Mouse (Mus musculus) c-Kit-positive CD71-positive TER-119-positive erythroid progenitor cells, embryonic 14.5 days (primary cell): ENCODE results near the gene Atg14.
A peak's percentile ranks its signal among the peaks of the same experiment; 100 is the strongest.
"Not testable (repeated sequence)": the region's sequence is repeated elsewhere in the genome, so short reads cannot be mapped to it uniquely, and the experiment has no call there.

Source experiments
- DNase-seq: peaks from one replicate; pipeline ENCODE4 v3.0.0-alpha.2; 2013; ENCODE audit warnings: low spot score

The Atg14 gene

GRCm38 (mm10) chr14:47542283-47542682 is 28.2 kb downstream of the Atg14 start:
- no peak for DNase-seq

- no peak for DNase-seq
Measured at GRCm38 (mm10) chr14:47541325-47541948, 29.0 kb downstream of the Atg14 start.

GRCm38 (mm10) chr14:47535096-47535495 is 35.4 kb downstream of the Atg14 start:
- no peak for DNase-seq

- DNase-seq: no peak
Measured at GRCm38 (mm10) chr14:47534176-47534525, 36.3 kb downstream of the Atg14 start.

- peak; percentile 93 for DNase-seq
Measured at GRCm38 (mm10) chr14:47533365-47534175, 36.9 kb downstream of the Atg14 start.

GRCm38 (mm10) chr14:47532496-47532895 is 38.0 kb downstream of the Atg14 start:
- DNase-seq: no peak

GRCm38 (mm10) chr14:47529592-47529991 is 40.9 kb downstream of the Atg14 start:
- DNase-seq: not testable (repeated sequence)

- peak; percentile 81 for DNase-seq
Measured at GRCm38 (mm10) chr14:47529019-47529418, 41.4 kb downstream of the Atg14 start.

GRCm38 (mm10) chr14:47528293-47528692 is 42.2 kb downstream of the Atg14 start:
- DNase-seq: no peak

GRCm38 (mm10) chr14:47527833-47528232 is 42.6 kb downstream of the Atg14 start:
- DNase-seq: peak; percentile 68

- DNase-seq: no peak
Measured at GRCm38 (mm10) chr14:47525861-47526260, 44.6 kb downstream of the Atg14 start.

GRCm38 (mm10) chr14:47525374-47525773 is 45.1 kb downstream of the Atg14 start:
- no peak for DNase-seq

- peak; percentile 86 for DNase-seq
Measured at GRCm38 (mm10) chr14:47522301-47522700, 48.1 kb downstream of the Atg14 start.

GRCm38 (mm10) chr14:47521609-47522008 is 48.8 kb downstream of the Atg14 start:
- DNase-seq: no peak

GRCm38 (mm10) chr14:47520751-47521449 is 49.5 kb downstream of the Atg14 start:
- DNase-seq: no peak

- DNase-seq: no peak
Measured at GRCm38 (mm10) chr14:47518619-47519018, 51.8 kb downstream of the Atg14 start.

GRCm38 (mm10) chr14:47516755-47517154 is 53.7 kb downstream of the Atg14 start:
- no peak for DNase-seq

- DNase-seq: peak; percentile 87
Measured at GRCm38 (mm10) chr14:47515636-47516035, 54.8 kb downstream of the Atg14 start.

GRCm38 (mm10) chr14:47514816-47515453 is 55.5 kb downstream of the Atg14 start:
- no peak for DNase-seq

- DNase-seq: no peak
Measured at GRCm38 (mm10) chr14:47513606-47514005, 56.8 kb downstream of the Atg14 start.

- no peak for DNase-seq
Measured at GRCm38 (mm10) chr14:47510244-47510643, 60.2 kb downstream of the Atg14 start.

GRCm38 (mm10) chr14:47508035-47508434 is 62.4 kb downstream of the Atg14 start:
- no peak for DNase-seq
